Mouse (Mus musculus) heart, embryonic 10.5 days (tissue): ENCODE data around the gene Fam76a. TPM values are rescaled to one million over a fixed set of nuclear protein-coding genes. Genes with fewer than 3 reads are reported as not detected.
A peak's percentile ranks its signal among the peaks of the same experiment; 100 is the strongest.

ENCODE experiments used
- DNase-seq: peaks from one replicate; pipeline ENCODE4 v3.0.0-alpha.2; 2017; ENCODE audit warnings: low spot score
- H3K27ac ChIP-seq: fragments of 300-500 bp; sonication (generic); 2 replicates; pipeline ENCODE4 v1.5.1; 2016; ENCODE audit warnings: mild to moderate bottlenecking
- H3K27me3 ChIP-seq: fragments of 300-500 bp; sonication (generic); 2 replicates; pipeline ENCODE4 v1.6.1; 2016; ENCODE audit warnings: mild to moderate bottlenecking; ENCODE audit not compliant: poor library complexity, insufficient read depth, severe bottlenecking
- H3K36me3 ChIP-seq: fragments of 300-500 bp; sonication (generic); 2 replicates; pipeline ENCODE4 v1.6.1; 2016; ENCODE audit warnings: mild to moderate bottlenecking, moderate library complexity
- H3K4me1 ChIP-seq: fragments of 300-500 bp; sonication (generic); 2 replicates; pipeline ENCODE4 v1.6.1; 2016; ENCODE audit warnings: mild to moderate bottlenecking
- H3K4me3 ChIP-seq: fragments of 300-500 bp; sonication (generic); 2 replicates; pipeline ENCODE4 v1.5.1; 2016; ENCODE audit warnings: mild to moderate bottlenecking, moderate library complexity
- H3K9me3 ChIP-seq: fragments of 300-500 bp; sonication (generic); 2 replicates; pipeline ENCODE4 v1.6.1; 2016; ENCODE audit warnings: mild to moderate bottlenecking, moderate library complexity
- WGBS: fragments of 180-500 bp; shearing (Covaris S2); methylation state at CpG from one replicate; pipeline ENCODE4 v1.1.7; 2016; 5-methylcytosine and 5-hydroxymethylcytosine counted together
- polyA plus RNA-seq: library from polyadenylated mRNA; unstranded; fragments of >200 nt; fragmentation: Nextera tagmentation; extraction: Ambion mirVana; gene quantifications from 2 replicates; pipeline ENCODE4 v1.2.1, GENCODE M21; 2016

Fam76a gene
- 32.3 and 33.1 TPM in 2 replicates for polyA plus RNA-seq

- Histone ChIP-seq H3K27ac (peak within 1 kb of the TSS; percentile 91), H3K36me3 (peaks cover 17% of the 10 kb centered on the region), H3K9me3 (no peaks in the 10 kb centered on the region), H3K4me3 (peak within 1 kb of the TSS; percentile 89), H3K4me1 (peaks cover 10% of the 10 kb centered on the region), H3K27me3 (no peaks in the 10 kb centered on the region)
- under 1% methylated on average over 53 of the region's 53 CpGs for WGBS
- peak; percentile 100 for DNase-seq
Measured at GRCm38 (mm10) chr4:132922558-132923008, at the start of gene Fam76a. Fam76a (minus strand) TSS chr4:132922558.

GRCm38 (mm10) chr4:132972101-132972500, 49.7 kb upstream of the Fam76a start:
- H3K4me3 ChIP-seq, result no peak overlapping the region
- WGBS, result 73% methylated on average over 3 of the region's 3 CpGs

GRCm38 (mm10) chr4:132971601-132972000, 49.2 kb upstream of the Fam76a start:
- Histone ChIP-seq H3K4me3 (no peak overlapping the region), H3K4me1 (peaks cover 49% of the 10 kb centered on the region), H3K27me3 (peaks cover 52% of the 10 kb centered on the region), H3K36me3 (no peaks in the 10 kb centered on the region), H3K9me3 (no peaks in the 10 kb centered on the region), H3K27ac (no peak overlapping the region)
- 77% methylated on average over 6 of the region's 6 CpGs for WGBS
- no peak for DNase-seq

More at GRCm38 (mm10) chr4:132972101-132972500, 49.7 kb upstream of the Fam76a start:
- no peak for DNase-seq
- Histone ChIP-seq H3K27me3 (peaks cover 57% of the 10 kb centered on the region), H3K27ac (no peak overlapping the region), H3K9me3 (no peaks in the 10 kb centered on the region), H3K36me3 (no peaks in the 10 kb centered on the region), H3K4me1 (peaks cover 49% of the 10 kb centered on the region)

GRCm38 (mm10) chr4:132968105-132968938, 46.0 kb upstream of the Fam76a start:
- no peaks in the 10 kb centered on the region for H3K9me3 ChIP-seq
- H3K4me3 ChIP-seq, result no peak overlapping the region
- H3K27ac ChIP-seq, result peak overlapping the region; percentile 36; the same call in 1 of the 2 replicates
- peaks cover 19% of the 10 kb centered on the region for H3K27me3 ChIP-seq
- H3K4me1 ChIP-seq, result peaks cover 31% of the 10 kb centered on the region
- no peaks in the 10 kb centered on the region for H3K36me3 ChIP-seq
- DNase-seq, result no peak
- 47% methylated on average over 6 of the region's 6 CpGs for WGBS

- Histone ChIP-seq H3K4me3 (no peak overlapping the region), H3K27ac (peak overlapping the region; percentile 2; the same call in 1 of the 2 replicates), H3K27me3 (no peaks in the 10 kb centered on the region), H3K36me3 (no peaks in the 10 kb centered on the region), H3K4me1 (peaks cover 51% of the 10 kb centered on the region), H3K9me3 (no peaks in the 10 kb centered on the region)
- no peak for DNase-seq
- WGBS, result 50% methylated on average over 5 of the region's 5 CpGs
Measured at GRCm38 (mm10) chr4:132964473-132964872, 42.1 kb upstream of the Fam76a start.

- Histone ChIP-seq H3K4me1 (peaks cover 55% of the 10 kb centered on the region), H3K27me3 (no peaks in the 10 kb centered on the region), H3K9me3 (no peaks in the 10 kb centered on the region), H3K4me3 (no peak overlapping the region), H3K36me3 (no peaks in the 10 kb centered on the region), H3K27ac (no peak overlapping the region)
- 41% methylated on average over 3 of the region's 3 CpGs for WGBS
- DNase-seq, result no peak
Measured at GRCm38 (mm10) chr4:132964064-132964463, 41.7 kb upstream of the Fam76a start.

GRCm38 (mm10) chr4:132963436-132963835, 41.1 kb upstream of the Fam76a start:
- WGBS, result 22% methylated on average over 2 of the region's 2 CpGs
- Histone ChIP-seq H3K4me1 (peaks cover 59% of the 10 kb centered on the region), H3K27me3 (no peaks in the 10 kb centered on the region), H3K4me3 (no peak overlapping the region), H3K27ac (peak overlapping the region; percentile 69; the same call in 1 of the 2 replicates), H3K36me3 (no peaks in the 10 kb centered on the region), H3K9me3 (no peaks in the 10 kb centered on the region)
- no peak for DNase-seq

- H3K27me3 ChIP-seq, result no peaks in the 10 kb centered on the region
- H3K4me1 ChIP-seq, result peaks cover 53% of the 10 kb centered on the region
- WGBS, result 80% methylated on average over 4 of the region's 4 CpGs
- no peaks in the 10 kb centered on the region for H3K36me3 ChIP-seq
- H3K4me3 ChIP-seq, result no peak overlapping the region
- no peak overlapping the region for H3K27ac ChIP-seq
- no peak for DNase-seq
- H3K9me3 ChIP-seq, result no peaks in the 10 kb centered on the region
Measured at GRCm38 (mm10) chr4:132962628-132963027, 40.3 kb upstream of the Fam76a start.

GRCm38 (mm10) chr4:132961866-132962265, 39.5 kb upstream of the Fam76a start:
- H3K9me3 ChIP-seq, result no peaks in the 10 kb centered on the region
- H3K4me3 ChIP-seq, result no peak overlapping the region
- H3K27me3 ChIP-seq, result no peaks in the 10 kb centered on the region
- peaks cover 50% of the 10 kb centered on the region for H3K4me1 ChIP-seq
- 75% methylated on average over 5 of the region's 5 CpGs for WGBS
- H3K36me3 ChIP-seq, result no peaks in the 10 kb centered on the region
- no peak for DNase-seq
- peak overlapping the region; percentile 89; the same call in 1 of the 2 replicates for H3K27ac ChIP-seq

- no peak for DNase-seq
- peak overlapping the region; percentile 89 for H3K27ac ChIP-seq
Measured at GRCm38 (mm10) chr4:132960864-132961639, 38.7 kb upstream of the Fam76a start.

GRCm38 (mm10) chr4:132960313-132960712, 38.0 kb upstream of the Fam76a start:
- Histone ChIP-seq H3K27me3 (no peaks in the 10 kb centered on the region), H3K27ac (peak overlapping the region; percentile 89), H3K4me3 (no peak overlapping the region), H3K4me1 (peaks cover 65% of the 10 kb centered on the region), H3K9me3 (no peaks in the 10 kb centered on the region), H3K36me3 (no peaks in the 10 kb centered on the region)
- DNase-seq, result no peak
- 52% methylated on average over 5 of the region's 5 CpGs for WGBS

More at GRCm38 (mm10) chr4:132960864-132961639, 38.7 kb upstream of the Fam76a start:
- H3K4me3 ChIP-seq, result no peak overlapping the region
- H3K9me3 ChIP-seq, result no peaks in the 10 kb centered on the region
- H3K36me3 ChIP-seq, result no peaks in the 10 kb centered on the region
- H3K27me3 ChIP-seq, result no peaks in the 10 kb centered on the region
- peaks cover 58% of the 10 kb centered on the region for H3K4me1 ChIP-seq
- WGBS, result 23% methylated on average over 13 of the region's 13 CpGs

- H3K4me1 ChIP-seq, result peaks cover 69% of the 10 kb centered on the region
- WGBS, result 51% methylated on average over 3 of the region's 3 CpGs
- peak overlapping the region; percentile 89 for H3K27ac ChIP-seq
- H3K9me3 ChIP-seq, result no peaks in the 10 kb centered on the region
- H3K27me3 ChIP-seq, result no peaks in the 10 kb centered on the region
- no peak overlapping the region for H3K4me3 ChIP-seq
- no peak for DNase-seq
- no peaks in the 10 kb centered on the region for H3K36me3 ChIP-seq
Measured at GRCm38 (mm10) chr4:132959679-132960045, 37.3 kb upstream of the Fam76a start.
